Mouse (Mus musculus) G1E (cell line): ENCODE measurements around the gene Dnajb4. TPM values are rescaled to one million over a fixed set of nuclear protein-coding genes. Genes with fewer than 3 reads are reported as not detected.
A peak's percentile ranks its signal among the peaks of the same experiment; 100 is the strongest.

ENCODE experiments used
- ATAC-seq: 2 replicates; pipeline ENCODE4 v1.8.0; 2016; ENCODE audit warnings: mild to moderate bottlenecking; ENCODE audit not compliant: insufficient number of reproducible peaks, poor library complexity, low FRiP score, severe bottlenecking; ENCODE audit errors: extremely low read depth
- DNase-seq: peaks from one replicate; pipeline ENCODE4 v3.0.0; 2012; ENCODE audit warnings: low spot score
- H3K27me3 ChIP-seq: 2 replicates; pipeline ENCODE4 v1.6.1; 2012; ENCODE audit warnings: mild to moderate bottlenecking, low read length, inconsistent platforms; ENCODE audit not compliant: insufficient read depth
- H3K36me3 ChIP-seq: replicated peaks from 2 replicates; pipeline ENCODE3; 2012; ENCODE audit warnings: mild to moderate bottlenecking, inconsistent platforms
- H3K4me1 ChIP-seq: 2 replicates; pipeline ENCODE4 v1.6.1; 2012; ENCODE audit warnings: low read depth, low read length, inconsistent platforms, mixed read lengths; ENCODE audit not compliant: insufficient read depth
- H3K4me3 ChIP-seq: 2 replicates; pipeline ENCODE4 v1.5.1; 2012; ENCODE audit warnings: low read depth, mild to moderate bottlenecking, inconsistent platforms, low read length, moderate library complexity, mixed read lengths
- H3K9me3 ChIP-seq: replicated peaks from 2 replicates; pipeline ENCODE4 v1.6.1; 2012; ENCODE audit warnings: inconsistent platforms
- CTCF ChIP-seq: IDR thresholded peaks from 2 replicates; pipeline ENCODE4 v1.5.1; 2012; ENCODE audit warnings: low read depth, low read length, inconsistent platforms, mixed read lengths
- GATA1 ChIP-seq: IDR thresholded peaks from 2 replicates; pipeline ENCODE4 v1.6.1; 2012; ENCODE audit warnings: borderline replicate concordance, low read length, inconsistent platforms, mixed read lengths
- GATA2 ChIP-seq: IDR thresholded peaks from 2 replicates; pipeline ENCODE4 v1.6.1; 2012; ENCODE audit warnings: low read depth, low read length, inconsistent platforms, borderline replicate concordance
- POLR2AphosphoS5 ChIP-seq: IDR thresholded peaks from 2 replicates; pipeline ENCODE4 v1.6.1; 2012; ENCODE audit warnings: low read depth, low read length, inconsistent platforms; ENCODE audit not compliant: insufficient replicate concordance
- TAL1 ChIP-seq: conservative IDR thresholded peaks from 2 replicates; pipeline ENCODE4 v1.6.1; 2012; ENCODE audit warnings: low read depth, low read length, inconsistent platforms, mixed read lengths
- polyA plus RNA-seq: library from polyadenylated mRNA; stranded (reverse); fragments of >175 nt; gene quantifications from 2 replicates; pipeline ENCODE4 v1.2.3, GENCODE M21; 2012
- total RNA-seq, 2 experiments: library from RNA; stranded (forward) in 1 of 2; stranded (reverse) in 1 of 2; fragments of 200-1000 nt in 1 of 2; fragments of >200 nt in 1 of 2; fragmentation: Nextera tagmentation in 1 of 2; gene quantifications; 2 replicates each; pipeline ENCODE4 v1.2.3; 2014 to 2017

Gene Dnajb4
- total and polyA plus RNA-seq, 3 experiments = 1.3 to 27.3 (median 26.4) TPM

- Histone ChIP-seq H3K4me3 (no peak overlapping the region), H3K36me3 (peaks cover 27% of the 10 kb centered on the region), H3K27me3 (no peaks in the 10 kb centered on the region), H3K4me1 (no peaks in the 10 kb centered on the region), H3K9me3 (no peaks in the 10 kb centered on the region)
- TF ChIP-seq TAL1 (no peak), CTCF (no peak), GATA1 (no peak), GATA2 (no peak), POLR2AphosphoS5 (no peak)
- no peak for ATAC-seq
- no peak for DNase-seq
Measured at GRCm38 (mm10) chr3:152183522-152183921, 26.6 kb downstream of the Dnajb4 start.

GRCm38 (mm10) chr3:152180624-152181023 lies 29.5 kb downstream of the Dnajb4 start:
- Histone ChIP-seq H3K4me3 (no peak overlapping the region), H3K9me3 (no peaks in the 10 kb centered on the region), H3K4me1 (no peaks in the 10 kb centered on the region; the same call in 1 of the 2 replicates), H3K27me3 (no peaks in the 10 kb centered on the region), H3K36me3 (peaks cover 18% of the 10 kb centered on the region)
- no peak for TF ChIP-seq TAL1
- no peak for TF ChIP-seq GATA1
- TF ChIP-seq POLR2AphosphoS5 = no peak
- no peak for TF ChIP-seq GATA2
- TF ChIP-seq CTCF = no peak
- no peak for DNase-seq
- ATAC-seq = no peak

- no peaks in the 10 kb centered on the region for H3K9me3 ChIP-seq
- TF ChIP-seq CTCF (no peak), POLR2AphosphoS5 (no peak), GATA1 (no peak), TAL1 (no peak), GATA2 (no peak)
- no peak overlapping the region for H3K4me3 ChIP-seq
- H3K27me3 ChIP-seq = no peaks in the 10 kb centered on the region
- DNase-seq = no peak
- no peak for ATAC-seq
- H3K36me3 ChIP-seq = peaks cover 10% of the 10 kb centered on the region
- no peaks in the 10 kb centered on the region; the same call in 1 of the 2 replicates for H3K4me1 ChIP-seq
Measured at GRCm38 (mm10) chr3:152179285-152179684, 30.8 kb downstream of the Dnajb4 start.

DNA sequence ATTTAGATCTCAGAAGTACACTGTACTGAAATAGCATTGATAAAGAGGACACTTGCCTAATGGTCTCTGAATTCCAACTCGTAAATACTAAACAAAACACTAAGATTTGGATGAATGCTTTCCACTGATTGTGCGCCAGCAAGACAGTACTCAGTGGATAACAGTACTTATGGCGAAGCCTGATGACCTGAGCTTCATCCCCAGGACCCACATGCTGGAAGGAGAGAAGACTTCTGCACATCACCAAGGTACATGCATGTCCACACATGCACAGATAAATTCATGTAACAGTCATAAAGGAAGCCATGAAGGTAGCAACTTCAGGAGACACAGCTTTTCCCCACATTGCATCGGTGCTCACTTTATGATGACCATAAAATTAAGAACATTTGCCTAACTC lies 31.3 kb downstream of the Dnajb4 start:
- Histone ChIP-seq H3K4me1 (no peaks in the 10 kb centered on the region; the same call in 1 of the 2 replicates), H3K9me3 (no peaks in the 10 kb centered on the region), H3K36me3 (peaks cover 10% of the 10 kb centered on the region), H3K27me3 (0 out of 2 replicates have a peak, but pooled peaks cover 3% of the 10 kb centered on the region), H3K4me3 (no peak overlapping the region)
- ATAC-seq = no peak
- no peak for DNase-seq
- TF ChIP-seq GATA1 (no peak), CTCF (no peak)

- ATAC-seq (no peak), DNase-seq (no peak)
- H3K36me3 ChIP-seq = no peaks in the 10 kb centered on the region
- no peaks in the 10 kb centered on the region for H3K9me3 ChIP-seq
- H3K4me3 ChIP-seq = no peak overlapping the region
- H3K27me3 ChIP-seq = 0 out of 2 replicates have a peak, but pooled peaks cover 3% of the 10 kb centered on the region
- no peak for TF ChIP-seq TAL1
- TF ChIP-seq POLR2AphosphoS5 = no peak
- TF ChIP-seq CTCF = no peak
- no peak for TF ChIP-seq GATA1
- TF ChIP-seq GATA2 = no peak
- no peaks in the 10 kb centered on the region for H3K4me1 ChIP-seq
Measured at GRCm38 (mm10) chr3:152172322-152172935, 37.7 kb downstream of the Dnajb4 start.

DNA sequence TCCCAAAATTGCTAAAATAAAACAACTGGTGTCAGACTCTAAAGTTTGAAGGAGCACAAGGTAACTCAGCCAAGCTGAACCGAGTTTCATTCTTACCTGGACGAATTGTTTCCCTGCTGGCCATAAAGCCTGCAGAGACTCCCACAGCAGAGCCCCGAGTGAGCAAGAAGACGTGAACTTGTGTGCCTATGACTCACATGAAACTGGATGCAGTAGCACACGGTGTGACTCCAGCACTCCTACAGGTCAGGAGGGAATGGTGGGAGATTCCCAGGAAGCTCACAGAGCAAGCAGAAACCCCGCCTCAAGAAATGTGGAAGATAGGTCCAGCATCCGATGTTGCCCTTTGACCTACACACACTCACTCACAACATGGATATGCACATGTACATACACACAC lies 38.2 kb downstream of the Dnajb4 start:
- DNase-seq = no peak
- Histone ChIP-seq H3K4me3 (no peak overlapping the region), H3K4me1 (no peaks in the 10 kb centered on the region), H3K9me3 (no peaks in the 10 kb centered on the region), H3K36me3 (no peaks in the 10 kb centered on the region), H3K27me3 (0 out of 2 replicates have a peak, but pooled peaks cover 3% of the 10 kb centered on the region)
- TF ChIP-seq GATA2 (no peak), CTCF (no peak), POLR2AphosphoS5 (no peak), GATA1 (no peak), TAL1 (no peak)
- no peak for ATAC-seq

DNA sequence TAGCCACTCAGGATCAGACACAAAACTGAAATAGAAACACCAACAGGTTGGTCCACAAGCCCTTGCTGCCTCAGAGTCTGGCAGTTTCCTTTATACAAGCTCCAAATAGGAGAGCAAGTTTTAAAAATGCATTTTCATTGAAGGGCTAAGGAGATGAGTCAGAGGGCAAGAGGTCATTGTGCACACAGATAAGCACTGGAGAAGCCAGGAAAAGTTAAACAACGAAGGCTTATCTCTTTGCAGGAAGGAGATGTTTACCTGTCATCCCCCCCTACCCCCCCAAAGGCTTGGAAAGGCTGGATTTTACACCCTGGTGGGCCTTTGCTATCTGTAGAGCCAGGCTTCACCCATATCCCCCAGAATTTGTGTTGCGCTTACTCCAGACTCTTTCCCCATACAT lies 38.9 kb downstream of the Dnajb4 start:
- ATAC-seq = peak; percentile 28
- H3K4me3 ChIP-seq = no peak overlapping the region
- H3K36me3 ChIP-seq = no peaks in the 10 kb centered on the region
- H3K4me1 ChIP-seq = no peaks in the 10 kb centered on the region
- DNase-seq = no peak
- no peak for TF ChIP-seq CTCF
- TF ChIP-seq TAL1 = no peak
- TF ChIP-seq POLR2AphosphoS5 = no peak
- H3K27me3 ChIP-seq = 0 out of 2 replicates have a peak, but pooled peaks cover 3% of the 10 kb centered on the region
- no peaks in the 10 kb centered on the region for H3K9me3 ChIP-seq
